Mouse (Mus musculus) left cerebral cortex, adult 2 months (tissue): Measurements from ENCODE around the gene Fkbp8. TPM values are rescaled to one million over a fixed set of nuclear protein-coding genes. Genes with fewer than 3 reads are reported as not detected.

Experiments
- DNase-seq, 2 experiments: peaks; one replicate each; pipeline ENCODE4 v3.0.0; 2021 to 2022; ENCODE audit warnings: low spot score in 2 of 2, mixed read lengths in 1 of 2; ENCODE audit errors: extremely low spot score in 1 of 2
- H3K27ac ChIP-seq: fragments of 200-600 bp; 2 replicates; pipeline ENCODE4 v1.8.1; 2022
- H3K4me3 ChIP-seq: fragments of 200-600 bp; 2 replicates; pipeline ENCODE4 v1.8.1; 2022
- CTCF ChIP-seq: fragments of 200-600 bp; IDR thresholded peaks from 2 replicates; pipeline ENCODE4 v1.8.1; 2022; ENCODE audit warnings: antibody characterized with exemption, mild to moderate bottlenecking, moderate library complexity
- intact Hi-C: fragments of 180-260 bp; cut with DNase I; formaldehyde crosslinking; loops from one replicate; pipeline ENCODE4 v1.15.1; 2025
- long read RNA-seq, 2 experiments: library from polyadenylated mRNA; stranded (forward); transcript quantifications; one replicate each; pipeline ENCODE4 v2.0.0; 2021; ENCODE audit warnings: borderline mapping rate in 2 of 2
- total RNA-seq, 2 experiments: library from RNA; stranded (reverse); gene quantifications; 2 replicates each; pipeline ENCODE4 v1.2.3; 2021

Fkbp8 gene
- total RNA-seq, result 100 to 1,000 TPM; 392 to 410 TPM
- long read RNA-seq, experiment 1, transcript Fkbp8-202 (9 exons, 1,720 nt), result minor isoform, 57 of 601 reads
- long read RNA-seq, experiment 1, transcript Fkbp8-204 (9 exons, 1,799 nt), result minor isoform, 116 of 601 reads
- long read RNA-seq, experiment 1, transcript Fkbp8-201 (9 exons, 1,698 nt), result major isoform, 242 of 601 reads
- long read RNA-seq, experiment 1, partial matches to known transcripts, result 51 of 601 reads
- long read RNA-seq, experiment 1, other reads (novel, unspliced or antisense), result 133 of 601 reads
- long read RNA-seq, experiment 2, transcript Fkbp8-204 (9 exons, 1,799 nt), result minor isoform, 77 of 473 reads
- long read RNA-seq, experiment 2, transcript Fkbp8-202 (9 exons, 1,720 nt), result minor isoform, 57 of 473 reads
- long read RNA-seq, experiment 2, transcript Fkbp8-201 (9 exons, 1,698 nt), result major isoform, 205 of 473 reads
- long read RNA-seq, experiment 2, partial matches to known transcripts, result 48 of 473 reads
- long read RNA-seq, experiment 2, other reads (novel, unspliced or antisense), result 84 of 473 reads

DNA sequence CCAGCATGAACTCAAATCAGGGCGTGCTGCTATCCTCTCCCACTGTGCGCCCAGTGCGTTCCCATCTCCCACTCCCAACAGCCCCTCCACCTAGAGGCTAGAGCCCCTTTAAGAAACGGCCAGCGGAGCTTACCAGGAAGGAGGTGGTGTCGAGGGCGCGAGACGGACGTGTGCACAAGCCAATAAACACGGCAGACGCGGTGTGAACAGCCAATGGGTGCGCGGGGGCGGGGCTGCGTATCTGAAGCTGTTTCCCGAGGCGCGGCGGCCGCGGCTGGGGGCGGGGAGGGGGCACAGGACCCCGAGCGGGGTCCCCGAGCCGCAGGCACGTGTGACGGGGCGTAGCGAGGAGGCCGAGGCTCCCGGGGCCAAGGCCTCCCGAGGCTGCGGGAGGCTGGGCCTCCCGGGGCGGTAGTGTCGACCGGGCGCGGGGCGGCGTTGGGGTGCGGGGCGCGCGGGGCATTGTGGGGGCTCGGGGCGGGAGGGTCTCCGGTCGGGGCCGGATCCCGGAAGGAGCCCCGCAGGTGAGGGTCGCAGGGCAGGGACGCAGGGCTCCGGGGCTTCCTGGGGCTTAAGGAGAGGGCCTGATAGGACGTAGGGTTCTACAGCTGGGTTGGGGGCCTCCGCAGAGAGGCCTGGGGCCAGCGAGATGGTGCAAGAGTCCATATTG is at the start of gene Fkbp8, which contains the start of gene Kxd1:
TSS of gene Fkbp8 (plus strand) at position 213 of the 670 bp plus-strand sequence.
TSS of gene Kxd1 (minus strand) at position 445 of the 670 bp plus-strand sequence.
- no peak for TF ChIP-seq CTCF
- DNase-seq, result peak; percentile 99
- Histone ChIP-seq H3K27ac (peak within 1 kb of the TSS; percentile 96), H3K4me3 (peak within 1 kb of the TSS; percentile 95)
- intact Hi-C loops, result no loop called here

GRCm38 (mm10) chr8:70481908-70482307 is 45.6 kb upstream of the Fkbp8 start:
- peak overlapping the region; percentile 76 for H3K27ac ChIP-seq
- DNase-seq, result peak in 1 of 2 experiments; percentile 50
- intact Hi-C loops, result no loop called here
- H3K4me3 ChIP-seq, result no peak overlapping the region
- peak; percentile 19 for TF ChIP-seq CTCF

GRCm38 (mm10) chr8:70482943-70483342 is 44.6 kb upstream of the Fkbp8 start:
- intact Hi-C loops, result no loop called here
- H3K27ac ChIP-seq, result no peak overlapping the region

GRCm38 (mm10) chr8:70486191-70486681 is 41.3 kb upstream of the Fkbp8 start:
- Histone ChIP-seq H3K27ac (peak overlapping the region; percentile 98), H3K4me3 (peak overlapping the region; percentile 83)
- intact Hi-C loops, result no loop called here
- no peak for TF ChIP-seq CTCF
- no peak for DNase-seq

More at GRCm38 (mm10) chr8:70482943-70483342, 44.6 kb upstream of the Fkbp8 start:
- DNase-seq, result no peak
- no peak overlapping the region for H3K4me3 ChIP-seq
- no peak for TF ChIP-seq CTCF

GRCm38 (mm10) chr8:70486941-70487520 is 40.5 kb upstream of the Fkbp8 start, which contains the start of gene Tmem59l:
Tmem59l (minus strand) TSS chr8:70487358.
- intact Hi-C loops, result no loop called here
- TF ChIP-seq CTCF, result no peak
- peak; percentile 65 for DNase-seq
- H3K4me3 ChIP-seq, result peak within 1 kb of the TSS; percentile 83
- peak within 1 kb of the TSS; percentile 98 for H3K27ac ChIP-seq

- TF ChIP-seq CTCF, result no peak
- Histone ChIP-seq H3K4me3 (peak overlapping the region; percentile 43), H3K27ac (no peak overlapping the region)
- intact Hi-C loops, result no loop called here
- DNase-seq, result no peak
These were observed 39.3 kb upstream of the Fkbp8 start for GRCm38 (mm10) chr8:70487993-70488796.

DNA sequence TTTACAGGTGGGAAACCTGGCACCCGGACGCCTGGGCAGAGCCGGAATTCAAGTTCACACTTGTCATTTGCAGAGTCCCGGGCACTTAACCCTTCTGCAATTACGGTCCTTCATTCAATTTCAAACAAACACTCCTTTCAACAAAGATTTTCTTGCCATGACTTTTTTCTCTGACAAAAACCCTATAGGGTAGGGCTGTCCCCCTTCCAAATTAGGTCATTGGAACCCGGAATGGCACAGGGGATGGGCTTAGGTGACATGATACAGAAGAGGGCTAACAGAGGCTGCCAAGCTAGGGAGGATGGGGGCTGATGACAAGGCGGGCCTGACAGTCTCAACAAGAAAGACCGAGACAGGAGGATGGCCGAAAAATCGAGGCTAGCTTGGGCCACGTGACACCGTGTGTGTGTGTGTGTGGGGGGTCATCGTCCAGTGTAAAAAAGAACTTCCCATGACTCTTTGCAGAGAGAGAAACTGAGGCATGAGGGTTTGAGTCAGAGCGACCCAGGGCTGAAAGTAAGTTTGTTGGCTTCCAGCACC is 38.5 kb upstream of the Fkbp8 start:
- Histone ChIP-seq H3K27ac (no peak overlapping the region), H3K4me3 (no peak overlapping the region)
- no peak for TF ChIP-seq CTCF
- intact Hi-C loops, result no loop called here
- no peak for DNase-seq

DNA sequence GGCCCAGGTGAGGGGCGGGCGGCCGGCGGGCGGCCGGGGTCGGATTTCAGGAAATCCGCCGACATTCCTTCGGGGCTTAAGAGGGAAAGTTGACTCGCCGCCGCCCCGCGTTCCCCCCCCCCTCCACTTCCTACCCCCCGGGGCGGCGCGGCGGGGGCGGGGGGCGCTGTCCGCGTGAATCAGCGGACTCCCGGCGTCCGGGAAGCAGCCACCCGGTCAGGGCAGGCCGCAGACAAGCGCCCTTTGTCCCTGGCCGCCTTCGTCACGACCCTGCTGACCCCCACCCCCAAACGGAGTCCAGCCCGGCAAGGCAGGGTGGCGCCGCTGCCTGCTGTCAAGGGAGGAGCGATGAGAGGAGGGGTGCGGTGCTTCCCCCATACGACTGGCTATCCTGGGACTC is 37.9 kb upstream of the Fkbp8 start:
- Histone ChIP-seq H3K4me3 (0 out of 2 replicates have a peak overlapping the region, but pooled peaks have one; percentile 14), H3K27ac (no peak overlapping the region)
- no peak for DNase-seq
- no peak for TF ChIP-seq CTCF
- intact Hi-C loops, result no loop called here

DNA sequence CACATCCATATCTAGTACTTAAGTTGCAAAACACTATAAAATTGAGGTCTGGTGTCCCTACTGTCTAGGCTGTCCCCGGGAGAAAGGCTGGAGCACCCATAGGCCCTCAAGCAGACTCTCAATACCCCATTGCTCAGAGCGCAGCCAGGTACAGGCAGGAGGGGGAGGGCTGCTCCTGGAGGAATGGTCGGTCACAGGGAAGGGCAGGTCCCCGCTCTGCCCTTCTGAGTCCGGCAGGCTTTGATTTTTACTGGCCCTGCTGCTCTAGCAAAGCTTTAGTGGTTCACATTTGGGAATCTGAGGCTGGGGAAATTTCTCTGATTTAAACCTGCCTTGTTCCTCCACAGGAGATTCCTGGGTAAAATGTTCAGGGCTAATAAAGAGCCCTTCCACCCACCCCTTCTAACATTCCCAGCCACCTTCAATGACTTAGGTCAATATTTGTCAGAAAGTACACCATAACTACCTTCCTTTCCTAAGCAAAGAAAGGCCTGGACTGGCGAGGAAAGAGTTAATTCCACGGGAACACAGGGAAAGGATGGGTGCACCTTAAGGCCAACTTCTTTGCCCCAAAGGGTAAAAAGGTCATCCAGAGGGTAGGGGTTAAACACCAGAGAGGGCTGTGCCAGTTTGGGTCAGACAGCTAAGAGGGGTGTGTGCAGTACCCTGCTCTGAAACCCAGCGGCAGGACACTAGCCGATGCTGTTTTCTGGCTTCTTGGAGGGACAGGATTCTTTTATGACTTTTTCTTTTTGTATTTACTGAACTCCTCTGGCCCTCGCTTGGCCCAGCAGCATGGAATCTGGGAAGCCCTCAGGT is 37.3 kb upstream of the Fkbp8 start:
- intact Hi-C loops, result no loop called here
- Histone ChIP-seq H3K27ac (no peak overlapping the region), H3K4me3 (no peak overlapping the region)
- no peak for DNase-seq
- no peak for TF ChIP-seq CTCF

GRCm38 (mm10) chr8:70490880-70491495 is 36.5 kb upstream of the Fkbp8 start:
- no peak for TF ChIP-seq CTCF
- intact Hi-C loops, result no loop called here
- no peak overlapping the region for H3K27ac ChIP-seq
- no peak for DNase-seq
- no peak overlapping the region for H3K4me3 ChIP-seq
